Mouse (Mus musculus) lung, embryonic 14.5 days (tissue): Measurements from ENCODE around the gene Olfr988. TPM values are rescaled to one million over a fixed set of nuclear protein-coding genes. Genes with fewer than 3 reads are reported as not detected.
"Not testable (repeated sequence)": the region's sequence is repeated elsewhere in the genome, so short reads cannot be mapped to it uniquely, and the experiment has no call there.

Source experiments
- ATAC-seq: fragments of 200-750 bp; cut with Nextera tagmentation; 2 replicates; pipeline ENCODE4 v1.8.0; 2017; ENCODE audit warnings: mild to moderate bottlenecking, moderate TSS enrichment, moderate library complexity; ENCODE audit not compliant: insufficient read depth
- DNase-seq: peaks from one replicate; pipeline ENCODE4 v3.0.0-alpha.2; 2015
- H3K27ac ChIP-seq: fragments of 300-500 bp; sonication (generic); 2 replicates; pipeline ENCODE4 v1.5.1; 2014; ENCODE audit warnings: low read depth, mild to moderate bottlenecking, moderate library complexity
- H3K27me3 ChIP-seq: fragments of 300-500 bp; sonication (generic); 2 replicates; pipeline ENCODE4 v1.6.1; 2014; ENCODE audit warnings: low read length, control low read depth; ENCODE audit not compliant: insufficient read depth
- H3K36me3 ChIP-seq: fragments of 300-500 bp; sonication (generic); 2 replicates; pipeline ENCODE4 v1.6.1; 2014; ENCODE audit warnings: control low read depth; ENCODE audit not compliant: insufficient read depth
- H3K4me1 ChIP-seq: fragments of 300-500 bp; sonication (generic); 2 replicates; pipeline ENCODE4 v1.6.1; 2014; ENCODE audit warnings: antibody characterized with exemption, control low read depth; ENCODE audit not compliant: insufficient read depth
- H3K4me2 ChIP-seq: fragments of 300-500 bp; sonication (generic); 2 replicates; pipeline ENCODE4 v1.6.1; 2014; ENCODE audit warnings: mild to moderate bottlenecking
- H3K4me3 ChIP-seq: fragments of 300-500 bp; sonication (generic); 2 replicates; pipeline ENCODE4 v1.5.1; 2014; ENCODE audit warnings: low read depth, low read length
- H3K9ac ChIP-seq: fragments of 300-500 bp; sonication (generic); 2 replicates; pipeline ENCODE4 v1.6.1; 2014
- H3K9me3 ChIP-seq: fragments of 300-500 bp; sonication (generic); 2 replicates; pipeline ENCODE4 v1.6.1; 2016; ENCODE audit warnings: low read depth, low read length, control low read depth
- CTCF ChIP-seq: IDR thresholded peaks from 2 replicates; pipeline ENCODE4 v1.5.1; 2016; ENCODE audit warnings: antibody characterized with exemption, low read depth
- WGBS: fragments of 180-500 bp; shearing (Covaris S2); extraction: QIAGEN DNeasy Blood & Tissue Kit; methylation state at CpG from one replicate; pipeline ENCODE4 v1.1.7; 2014; 5-methylcytosine and 5-hydroxymethylcytosine counted together
- polyA plus RNA-seq: library from polyadenylated mRNA; unstranded; fragments of >200 nt; fragmentation: Nextera tagmentation; extraction: Ambion mirVana; gene quantifications from 2 replicates; pipeline ENCODE4 v1.2.1, GENCODE M21; 2014

The Olfr988 gene
- not detected in 2 replicates for polyA plus RNA-seq

- not testable (repeated sequence) for DNase-seq, ATAC-seq, H3K9ac ChIP-seq, H3K4me3 ChIP-seq, H3K27ac ChIP-seq, H3K36me3 ChIP-seq, H3K4me2 ChIP-seq, H3K27me3 ChIP-seq, H3K4me1 ChIP-seq, H3K9me3 ChIP-seq
These were observed at the start of gene Olfr988 for GRCm38 (mm10) chr2:85363127-85363526. TSS of gene Olfr988 (minus strand) at chr2:85363227.

- ATAC-seq (no peak), DNase-seq (no peak)
- Histone ChIP-seq H3K9me3 (no peaks in the 10 kb centered on the region), H3K4me3 (no peak within 1 kb of the TSS), H3K27ac (no peak within 1 kb of the TSS), H3K4me2 (no peak within 1 kb of the TSS), H3K36me3 (no peaks in the 10 kb centered on the region), H3K9ac (no peak within 1 kb of the TSS), H3K27me3 (no peaks in the 10 kb centered on the region), H3K4me1 (no peaks in the 10 kb centered on the region)
- WGBS: 48% methylated on average over 2 of the region's 2 CpGs
- no peak for TF ChIP-seq CTCF
These were observed 46.3 kb upstream of the Olfr988 start, which contains the start of gene Olfr992 for GRCm38 (mm10) chr2:85409369-85409768. TSS of gene Olfr992 (minus strand) at chr2:85409469.

- no peak overlapping the region for H3K9ac ChIP-seq
- no peaks in the 10 kb centered on the region for H3K9me3 ChIP-seq
- no peak overlapping the region for H3K27ac ChIP-seq
- ATAC-seq (no peak), DNase-seq (no peak)
- H3K36me3 ChIP-seq: no peaks in the 10 kb centered on the region
- H3K4me2 ChIP-seq: no peak overlapping the region
- 50% methylated on average over 7 of the region's 7 CpGs for WGBS
- no peak overlapping the region for H3K4me3 ChIP-seq
- TF ChIP-seq CTCF: no peak
- H3K4me1 ChIP-seq: no peaks in the 10 kb centered on the region
- H3K27me3 ChIP-seq: no peaks in the 10 kb centered on the region
These were observed 23.1 kb downstream of the Olfr988 start for GRCm38 (mm10) chr2:85339972-85340371.

- not testable (repeated sequence) for H3K9me3 ChIP-seq, H3K9ac ChIP-seq, ATAC-seq, H3K27me3 ChIP-seq, H3K4me2 ChIP-seq, H3K4me3 ChIP-seq, H3K36me3 ChIP-seq, H3K27ac ChIP-seq, DNase-seq, H3K4me1 ChIP-seq
These were observed 23.8 kb downstream of the Olfr988 start, which contains the start of gene Olfr987 for GRCm38 (mm10) chr2:85339215-85339614. TSS of gene Olfr987 (minus strand) at chr2:85339315.

- no peaks in the 10 kb centered on the region for H3K27me3 ChIP-seq
- H3K9ac ChIP-seq: no peak overlapping the region
- no peak for TF ChIP-seq CTCF
- no peaks in the 10 kb centered on the region for H3K9me3 ChIP-seq
- H3K36me3 ChIP-seq: no peaks in the 10 kb centered on the region
- no peak overlapping the region for H3K27ac ChIP-seq
- no peak for DNase-seq
- ATAC-seq: no peak
- no peak overlapping the region for H3K4me2 ChIP-seq
- H3K4me1 ChIP-seq: no peaks in the 10 kb centered on the region
- no peak overlapping the region for H3K4me3 ChIP-seq
- 70% methylated on average over 1 of the region's 1 CpGs for WGBS
These were observed 43.9 kb downstream of the Olfr988 start for GRCm38 (mm10) chr2:85319106-85319505.

Other genes starting within 250 kb of the Olfr988 start
- 143 and 148 TPM in 2 replicates for gene Aplnr, start 227.0 kb downstream of the Olfr988 start, polyA plus RNA-seq
- gene Lrrc55, start 166.0 kb downstream of the Olfr988 start, polyA plus RNA-seq: 0.09 and 0.33 TPM in 2 replicates
- not detected in 2 replicates for gene Olfr987, start 23.9 kb downstream of the Olfr988 start, polyA plus RNA-seq
- gene Olfr992, start 46.2 kb upstream of the Olfr988 start, polyA plus RNA-seq: not detected in 2 replicates
- gene Olfr993, start 51.6 kb upstream of the Olfr988 start, polyA plus RNA-seq: not detected in 2 replicates
- gene Olfr994, start 73.2 kb upstream of the Olfr988 start, polyA plus RNA-seq: not detected in 2 replicates
- not detected in 2 replicates for gene Olfr995, start 80.4 kb upstream of the Olfr988 start, polyA plus RNA-seq
- 0.14 TPM in 1 of 2 replicates, not detected in the other for gene 4833423E24Rik, start 155.8 kb upstream of the Olfr988 start, polyA plus RNA-seq
- not detected in 2 replicates for gene Olfr996, start 216.0 kb upstream of the Olfr988 start, polyA plus RNA-seq
- not detected in 2 replicates for gene Olfr998, start 225.7 kb upstream of the Olfr988 start, polyA plus RNA-seq
- not detected in 2 replicates for gene Olfr1000, start 248.7 kb upstream of the Olfr988 start, polyA plus RNA-seq